Mouse (Mus musculus): ENCODE data around the gene Srpr. TPM values are rescaled to one million over a fixed set of nuclear protein-coding genes. Genes with fewer than 3 reads are reported as not detected.

Srpr gene
- 171 TPM for polyA plus RNA-seq (2014; fragmentation: Illumina TruSeq; extraction: RNeasy Lipid Tissue Mini Kit (QIAGEN cat#74804); ENCODE audit: low read depth, low replicate concordance)

DNA sequence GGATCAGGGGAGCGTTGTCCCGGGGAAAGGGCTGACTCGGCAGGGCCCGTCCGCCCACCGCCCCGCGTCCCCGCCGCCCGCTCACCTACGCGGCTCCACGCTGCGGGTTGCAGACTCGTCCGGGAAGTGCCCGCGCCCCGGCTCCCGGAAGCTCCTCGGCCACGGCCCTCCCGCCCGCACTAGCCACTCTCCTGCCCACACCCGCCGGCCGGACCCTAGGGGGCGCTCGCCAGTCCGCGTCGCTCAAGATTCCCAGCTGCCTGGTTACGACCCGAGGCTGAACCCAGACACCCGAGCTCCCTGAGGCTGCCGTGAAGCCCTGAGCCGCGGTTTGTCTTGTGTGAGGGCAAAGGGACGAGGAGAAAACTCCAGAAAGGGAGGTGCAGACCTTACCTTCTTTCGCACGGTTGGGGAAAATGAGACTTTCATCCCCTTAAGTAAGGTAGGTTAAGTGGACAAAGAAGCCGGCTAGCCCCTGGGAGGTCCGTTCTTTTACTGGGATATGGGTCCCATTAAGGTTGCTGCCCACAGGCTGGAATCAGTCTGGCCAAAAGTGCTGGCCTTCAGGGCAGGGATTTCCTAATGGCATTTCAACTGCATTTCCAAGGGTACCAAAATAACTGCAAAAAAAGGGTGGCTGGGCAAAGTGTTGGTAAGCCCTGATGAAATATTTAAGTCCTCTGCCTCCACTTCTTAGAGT is at the start of gene Srpr, which contains the start of gene Tirap:
Srpr (plus strand) TSS at position 404 of the 700 bp plus-strand sequence.
Tirap (minus strand) TSS at position 520 of the 700 bp plus-strand sequence.

DNA sequence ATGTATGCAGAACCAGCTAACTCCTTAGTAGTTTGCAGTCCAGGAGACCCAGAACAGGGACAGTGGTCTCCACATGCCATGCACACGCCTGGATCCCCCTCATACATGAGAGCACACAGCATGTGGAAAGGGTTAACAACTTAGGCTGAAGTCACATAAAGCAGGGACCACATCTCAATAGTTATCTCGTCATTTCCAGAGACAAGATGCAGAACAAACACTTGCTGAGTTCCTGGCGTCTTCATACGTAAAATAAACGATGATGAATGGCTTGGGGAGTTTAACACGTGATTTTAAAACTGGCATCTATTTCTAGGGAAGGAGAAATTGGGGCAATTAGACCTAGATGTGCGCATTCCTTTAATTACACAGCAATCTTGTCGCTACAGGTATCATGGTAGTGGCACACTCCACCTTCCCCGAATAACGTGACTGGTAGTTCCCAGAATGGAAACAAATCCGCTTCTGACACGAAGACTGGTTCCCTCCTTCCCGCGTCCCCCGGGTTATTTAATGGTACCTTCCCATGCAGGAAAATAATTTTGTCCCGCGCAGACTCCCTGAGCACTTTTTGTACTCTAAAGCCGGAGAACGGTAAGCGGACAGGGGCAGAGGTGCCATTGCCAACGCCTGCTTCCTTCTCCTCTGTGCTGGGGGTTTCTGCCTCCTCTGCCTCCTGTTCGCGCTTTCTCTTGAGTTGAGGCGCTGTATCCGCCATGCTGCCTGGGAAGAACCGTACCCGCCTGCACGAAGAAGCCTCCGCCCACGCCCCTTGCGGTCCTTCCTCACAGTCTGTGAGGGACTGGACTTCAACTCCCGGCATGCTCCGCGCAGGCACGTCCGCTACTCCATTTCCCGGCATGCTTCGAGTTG is 24.5 kb upstream of the Srpr start, which contains the start of gene Dcps:
Dcps (minus strand) TSS at position 811 of the 873 bp plus-strand sequence.

DNA sequence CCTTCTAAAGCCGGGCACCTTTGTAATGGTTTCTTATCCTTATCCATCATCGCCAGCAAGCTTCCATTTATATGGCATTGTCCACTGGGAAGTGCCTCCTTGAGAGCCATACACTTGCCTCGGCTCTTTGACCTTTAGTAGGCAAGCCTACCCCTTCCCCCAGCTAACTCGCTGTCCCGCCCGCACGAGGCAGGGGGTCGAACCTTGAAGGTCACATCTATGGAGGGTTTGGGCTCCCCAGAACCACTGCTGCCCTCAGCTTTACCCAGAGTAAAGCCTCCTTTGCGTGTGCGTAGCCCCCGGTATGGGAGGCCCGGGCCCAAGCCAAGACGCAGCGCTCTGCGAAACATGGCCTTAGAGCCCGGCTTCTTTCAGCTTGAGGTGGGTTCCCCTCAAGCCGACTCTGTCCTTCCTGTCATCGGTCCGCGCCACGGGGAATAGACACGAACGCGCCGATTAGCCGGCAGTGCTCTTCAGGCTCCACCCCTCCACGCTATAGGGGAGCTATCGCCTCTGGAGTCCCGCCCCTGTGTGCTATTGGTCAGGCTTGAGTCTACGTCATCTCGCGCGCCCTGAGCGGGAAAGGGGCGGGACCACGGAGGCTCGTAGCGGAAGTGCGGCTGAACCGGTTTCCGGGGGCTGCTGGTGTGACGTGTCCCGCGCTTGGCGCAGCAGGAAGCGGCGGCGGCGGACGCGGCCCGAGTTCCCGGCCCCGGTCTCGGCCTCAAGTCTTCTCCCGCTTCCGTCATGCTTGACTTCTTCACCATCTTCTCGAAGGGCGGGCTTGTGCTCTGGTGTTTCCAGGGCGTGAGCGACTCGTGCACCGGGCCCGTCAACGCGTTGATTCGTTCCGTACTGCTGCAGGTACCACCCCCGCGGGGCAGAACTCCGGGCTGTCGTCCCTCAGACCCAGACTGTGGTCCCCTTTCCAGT is 10.8 kb downstream of the Srpr start, which contains the start of gene Foxred1:
Foxred1 (minus strand) TSS at position 514 of the 933 bp plus-strand sequence.

DNA sequence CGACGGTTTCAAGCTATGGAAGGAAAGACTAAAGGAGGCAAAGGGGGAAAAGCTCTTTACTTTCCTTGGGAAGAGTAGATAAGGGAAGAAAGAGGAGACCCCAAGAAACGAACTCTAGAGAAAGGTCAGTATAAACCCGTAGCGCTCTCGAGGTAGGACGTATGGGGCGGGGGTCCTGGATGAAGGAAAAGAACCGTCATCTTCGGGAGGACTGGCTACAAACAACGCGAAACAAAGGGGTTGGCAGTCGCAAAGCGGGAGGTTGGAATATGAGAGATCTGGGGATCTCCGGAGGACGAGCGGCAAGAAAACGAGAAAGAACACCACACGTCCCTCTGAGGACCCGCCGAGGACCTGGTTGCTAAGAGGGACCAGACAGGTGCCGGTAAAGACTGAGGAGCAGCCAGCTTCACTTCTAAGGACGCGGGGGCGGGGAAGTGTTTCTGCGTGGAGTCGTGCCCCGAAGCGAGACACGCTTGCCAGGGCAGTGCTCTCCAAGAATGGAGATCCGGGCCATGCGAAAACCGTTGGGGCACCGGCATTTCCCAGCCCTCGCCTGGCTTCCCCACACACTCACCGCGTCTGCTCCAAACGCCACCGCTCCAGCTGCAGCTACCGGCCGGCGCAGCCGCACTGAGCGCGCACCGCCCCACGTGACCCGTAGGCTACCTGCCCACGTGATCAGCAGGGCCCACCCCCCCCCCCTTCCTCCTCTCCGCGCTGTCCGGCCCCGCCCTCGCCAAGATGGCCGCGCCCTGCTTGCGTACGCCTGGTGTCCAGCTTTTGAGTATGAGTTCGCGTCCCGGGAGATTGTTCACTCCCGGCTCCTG is 67.4 kb downstream of the Srpr start, which contains the start of the genes Fam118b and Rpusd4:
Fam118b (minus strand) TSS at position 660 of the 830 bp plus-strand sequence.
Rpusd4 (plus strand) TSS at position 720 of the 830 bp plus-strand sequence.

Other genes with a start within 250 kb of the Srpr start
- 23.5 TPM for gene St3gal4, start 80.9 kb upstream of the Srpr start, polyA plus RNA-seq (2014; fragmentation: Illumina TruSeq; extraction: RNeasy Lipid Tissue Mini Kit (QIAGEN cat#74804); ENCODE audit: low read depth, low replicate concordance)
- gene Dcps, start 24.1 kb upstream of the Srpr start, polyA plus RNA-seq (2014; fragmentation: Illumina TruSeq; extraction: RNeasy Lipid Tissue Mini Kit (QIAGEN cat#74804); ENCODE audit: low read depth, low replicate concordance), result 9.8 TPM
- gene Tirap, start 116 bp downstream of the Srpr start, polyA plus RNA-seq (2014; fragmentation: Illumina TruSeq; extraction: RNeasy Lipid Tissue Mini Kit (QIAGEN cat#74804); ENCODE audit: low read depth, low replicate concordance), result 1.6 TPM
- gene Foxred1, start 10.9 kb downstream of the Srpr start, polyA plus RNA-seq (2014; fragmentation: Illumina TruSeq; extraction: RNeasy Lipid Tissue Mini Kit (QIAGEN cat#74804); ENCODE audit: low read depth, low replicate concordance), result 16.4 TPM
- 153 TPM for gene Fam118b, start 67.6 kb downstream of the Srpr start, polyA plus RNA-seq (2014; fragmentation: Illumina TruSeq; extraction: RNeasy Lipid Tissue Mini Kit (QIAGEN cat#74804); ENCODE audit: low read depth, low replicate concordance)
- 2.5 TPM for gene Rpusd4, start 67.7 kb downstream of the Srpr start, polyA plus RNA-seq (2014; fragmentation: Illumina TruSeq; extraction: RNeasy Lipid Tissue Mini Kit (QIAGEN cat#74804); ENCODE audit: low read depth, low replicate concordance)
- 2.9 TPM for gene Cdon, start 221.0 kb downstream of the Srpr start, polyA plus RNA-seq (2014; fragmentation: Illumina TruSeq; extraction: RNeasy Lipid Tissue Mini Kit (QIAGEN cat#74804); ENCODE audit: low read depth, low replicate concordance)

Measured in testis, adult 10 weeks (tissue).